Mouse (Mus musculus): ENCODE data around the gene Clec10a. TPM values are rescaled to one million over a fixed set of nuclear protein-coding genes. Genes with fewer than 3 reads are reported as not detected.

The Clec10a gene
- polyA plus RNA-seq, 1 experiment from 2014 or later = 0.78 TPM

DNA sequence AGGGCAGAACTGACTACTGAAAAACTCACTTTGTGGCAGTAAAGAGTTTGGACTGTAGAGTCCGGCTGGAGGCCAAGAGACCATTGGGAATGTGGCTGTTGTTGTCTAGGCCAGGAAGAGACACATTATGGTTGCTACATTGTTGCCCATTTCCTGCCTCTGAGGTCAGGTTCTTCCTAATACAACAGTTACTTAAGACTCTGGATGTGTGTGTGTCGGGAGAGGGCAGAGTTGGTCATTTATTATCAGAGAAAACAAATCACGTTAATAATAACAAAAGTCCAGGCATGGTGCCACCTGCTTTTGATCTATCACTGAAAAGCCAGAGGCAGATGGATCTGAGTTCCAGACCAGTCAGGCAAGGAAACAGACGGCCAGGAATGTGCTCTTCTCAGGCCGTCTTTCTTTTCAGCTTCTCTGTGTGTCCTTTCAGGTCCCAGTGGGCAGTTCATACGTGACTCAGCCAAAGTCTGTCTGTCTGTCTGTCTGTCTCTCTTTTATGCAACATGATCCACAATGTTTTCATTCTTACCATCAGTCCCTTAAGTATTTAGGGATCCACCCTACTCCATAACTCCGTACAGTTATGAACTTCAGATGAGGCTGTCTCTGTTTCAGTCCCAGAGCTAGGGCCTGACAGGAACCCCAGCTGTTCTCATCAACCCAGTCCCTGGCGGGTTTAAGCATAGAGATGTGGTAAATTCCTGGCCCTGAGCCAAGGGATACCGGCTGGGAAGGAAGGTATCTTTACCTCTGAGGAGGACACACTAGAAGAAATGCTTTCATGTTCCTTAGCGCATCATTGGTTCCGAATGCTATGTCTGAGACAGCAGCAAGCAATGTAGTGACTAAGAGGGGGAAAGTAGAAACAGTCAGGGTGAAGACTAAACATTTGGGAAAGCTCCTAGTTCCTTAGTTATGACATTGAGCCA, 37.6 kb downstream of the Clec10a start:
- Histone ChIP-seq H3K4me1 (replicated peaks; ENCODE audit: control insufficient read depth, insufficient read depth, low read length) (no peaks in the 10 kb centered on the region), H3K4me3 (replicated peaks; ENCODE audit: low read length) (no peak overlapping the region), H3K9ac (no peak overlapping the region), H3K4me2 (replicated peaks) (no peak overlapping the region), H3K27ac (no peak overlapping the region), H3K9me3 (ENCODE audit: control insufficient read depth, low read length) (no peaks in the 10 kb centered on the region), H3K27me3 (ENCODE audit: control insufficient read depth, insufficient read depth, low read length) (no peaks in the 10 kb centered on the region), H3K36me3 (replicated peaks; ENCODE audit: control insufficient read depth, insufficient read depth) (no peaks in the 10 kb centered on the region)
- no peak for DNase-seq (ENCODE audit: low spot score)
- 60% methylated on average over 11 of the region's 11 CpGs for WGBS
- no peak for ATAC-seq (ENCODE audit: low FRiP score)

GRCm38 (mm10) chr11:70198332-70198731, 42.3 kb downstream of the Clec10a start:
- Histone ChIP-seq H3K27ac (no peak overlapping the region), H3K9ac (no peak overlapping the region), H3K9me3 (ENCODE audit: control insufficient read depth, low read length) (no peaks in the 10 kb centered on the region), H3K4me1 (replicated peaks; ENCODE audit: control insufficient read depth, insufficient read depth, low read length) (no peaks in the 10 kb centered on the region), H3K4me2 (replicated peaks) (no peak overlapping the region), H3K4me3 (replicated peaks; ENCODE audit: low read length) (no peak overlapping the region), H3K27me3 (ENCODE audit: control insufficient read depth, insufficient read depth, low read length) (no peaks in the 10 kb centered on the region), H3K36me3 (replicated peaks; ENCODE audit: control insufficient read depth, insufficient read depth) (no peaks in the 10 kb centered on the region)
- 83% methylated on average over 3 of the region's 3 CpGs for WGBS
- no peak for ATAC-seq (ENCODE audit: low FRiP score)
- DNase-seq (ENCODE audit: low spot score) = no peak

- 82% methylated on average over 8 of the region's 8 CpGs for WGBS
- Histone ChIP-seq H3K27me3 (ENCODE audit: control insufficient read depth, insufficient read depth, low read length) (no peaks in the 10 kb centered on the region), H3K4me2 (replicated peaks) (no peak overlapping the region), H3K4me3 (replicated peaks; ENCODE audit: low read length) (no peak overlapping the region), H3K27ac (no peak overlapping the region), H3K4me1 (replicated peaks; ENCODE audit: control insufficient read depth, insufficient read depth, low read length) (no peaks in the 10 kb centered on the region), H3K9me3 (ENCODE audit: control insufficient read depth, low read length) (no peaks in the 10 kb centered on the region), H3K36me3 (replicated peaks; ENCODE audit: control insufficient read depth, insufficient read depth) (no peaks in the 10 kb centered on the region), H3K9ac (no peak overlapping the region)
- DNase-seq (ENCODE audit: low spot score) = no peak
- ATAC-seq (ENCODE audit: low FRiP score) = no peak
These were observed 43.1 kb downstream of the Clec10a start for GRCm38 (mm10) chr11:70199107-70199506.

DNA sequence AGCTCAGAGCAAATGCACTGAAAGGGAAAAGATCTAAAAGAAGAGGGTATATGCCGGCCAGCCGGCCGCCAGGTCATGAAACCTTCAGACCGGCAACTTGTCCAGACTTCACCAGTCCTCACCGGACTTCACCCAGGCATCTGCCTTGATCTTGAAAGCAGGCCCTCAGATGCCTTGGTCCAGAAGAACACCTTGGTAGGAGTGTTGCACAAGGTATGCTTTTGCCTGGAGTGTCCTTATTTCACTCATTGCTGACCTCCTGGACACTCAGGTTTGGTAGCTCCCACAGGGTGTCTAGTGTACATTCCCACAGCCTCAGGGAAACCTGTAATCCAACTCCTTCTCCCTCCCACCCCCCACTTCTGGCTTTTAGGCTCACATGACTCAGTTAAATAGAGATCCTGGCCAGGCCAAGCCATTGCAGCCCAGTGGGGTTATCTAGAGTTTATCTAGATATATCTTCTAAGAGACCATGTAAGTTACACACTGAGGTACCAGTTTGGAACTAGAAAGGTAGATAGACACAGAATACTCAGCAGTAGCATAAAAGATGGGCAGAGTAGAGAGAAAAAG, 44.1 kb downstream of the Clec10a start:
- ATAC-seq (ENCODE audit: low FRiP score) = no peak
- H3K27ac ChIP-seq = no peak overlapping the region

GRCm38 (mm10) chr11:70201691-70202090, 45.7 kb downstream of the Clec10a start:
- no peak overlapping the region for H3K4me3 ChIP-seq (replicated peaks; ENCODE audit: low read length)
- no peak overlapping the region for H3K9ac ChIP-seq
- ATAC-seq (ENCODE audit: low FRiP score) (no peak), DNase-seq (ENCODE audit: low spot score) (peak; percentile 88)
- no peaks in the 10 kb centered on the region for H3K9me3 ChIP-seq (ENCODE audit: control insufficient read depth, low read length)
- 35% methylated on average over 5 of the region's 5 CpGs for WGBS
- H3K36me3 ChIP-seq (replicated peaks; ENCODE audit: control insufficient read depth, insufficient read depth) = no peaks in the 10 kb centered on the region
- H3K27ac ChIP-seq = no peak overlapping the region
- no peak overlapping the region for H3K4me2 ChIP-seq (replicated peaks)
- no peaks in the 10 kb centered on the region for H3K27me3 ChIP-seq (ENCODE audit: control insufficient read depth, insufficient read depth, low read length)
- no peaks in the 10 kb centered on the region for H3K4me1 ChIP-seq (replicated peaks; ENCODE audit: control insufficient read depth, insufficient read depth, low read length)

More for the DNA sequence above, 44.1 kb downstream of the Clec10a start:
- no peak for DNase-seq (ENCODE audit: low spot score)
- WGBS = 79% methylated on average over 5 of the region's 5 CpGs
- no peaks in the 10 kb centered on the region for H3K9me3 ChIP-seq (ENCODE audit: control insufficient read depth, low read length)
- H3K4me3 ChIP-seq (replicated peaks; ENCODE audit: low read length) = no peak overlapping the region
- H3K36me3 ChIP-seq (replicated peaks; ENCODE audit: control insufficient read depth, insufficient read depth) = no peaks in the 10 kb centered on the region
- H3K27me3 ChIP-seq (ENCODE audit: control insufficient read depth, insufficient read depth, low read length) = no peaks in the 10 kb centered on the region
- no peak overlapping the region for H3K4me2 ChIP-seq (replicated peaks)
- no peak overlapping the region for H3K9ac ChIP-seq
- no peaks in the 10 kb centered on the region for H3K4me1 ChIP-seq (replicated peaks; ENCODE audit: control insufficient read depth, insufficient read depth, low read length)

DNA sequence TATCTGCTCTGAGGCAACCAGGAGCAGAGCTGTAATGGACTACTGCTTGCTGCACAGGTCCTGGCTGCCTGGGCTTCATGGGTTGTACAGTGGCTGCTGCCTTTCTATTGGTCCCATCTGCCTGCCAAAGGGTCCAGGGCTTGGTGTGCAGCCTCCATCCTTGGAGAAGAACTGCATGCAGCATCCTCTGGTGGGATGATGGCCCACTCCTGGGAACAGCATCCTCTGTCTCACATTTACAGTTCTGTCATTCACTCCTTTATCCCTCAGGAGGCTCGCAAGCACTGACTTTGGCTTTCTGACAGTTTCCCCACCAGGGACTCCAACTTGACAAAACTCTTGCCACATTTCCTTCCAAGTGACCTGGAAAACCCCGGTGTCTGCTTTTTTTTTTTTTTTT, 50.8 kb downstream of the Clec10a start:
- WGBS = 81% methylated on average over 2 of the region's 2 CpGs
- Histone ChIP-seq H3K9me3 (ENCODE audit: control insufficient read depth, low read length) (no peaks in the 10 kb centered on the region), H3K4me2 (replicated peaks) (no peak overlapping the region), H3K9ac (no peak overlapping the region), H3K4me3 (replicated peaks; ENCODE audit: low read length) (no peak overlapping the region), H3K27me3 (ENCODE audit: control insufficient read depth, insufficient read depth, low read length) (no peaks in the 10 kb centered on the region; the same call in 1 of the 2 replicates), H3K36me3 (replicated peaks; ENCODE audit: control insufficient read depth, insufficient read depth) (no peaks in the 10 kb centered on the region), H3K4me1 (replicated peaks; ENCODE audit: control insufficient read depth, insufficient read depth, low read length) (no peaks in the 10 kb centered on the region), H3K27ac (no peak overlapping the region)
- DNase-seq (ENCODE audit: low spot score) (no peak), ATAC-seq (ENCODE audit: low FRiP score) (no peak)

DNA sequence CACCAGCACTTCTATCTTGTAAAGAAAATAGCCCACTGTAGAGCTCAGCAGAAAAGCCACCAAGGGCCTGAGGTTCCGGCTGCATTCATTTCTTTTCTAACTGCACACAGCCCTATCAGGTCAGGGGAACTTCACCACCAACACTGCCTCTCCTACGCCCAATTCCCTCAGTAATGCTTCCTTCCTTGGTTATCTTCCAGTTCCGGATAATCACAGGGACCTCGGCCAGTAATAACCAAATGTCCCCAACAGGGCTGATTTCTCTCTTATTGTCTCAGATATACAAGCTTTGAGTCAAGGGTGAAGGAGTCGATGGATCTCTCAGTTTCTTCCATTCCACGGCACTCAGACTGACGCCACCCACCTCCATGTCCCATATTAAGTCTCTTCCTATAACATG, 51.3 kb downstream of the Clec10a start:
- WGBS = 92% methylated on average over 7 of the region's 7 CpGs
- DNase-seq (ENCODE audit: low spot score) (no peak), ATAC-seq (ENCODE audit: low FRiP score) (no peak)
- Histone ChIP-seq H3K27me3 (ENCODE audit: control insufficient read depth, insufficient read depth, low read length) (peaks cover 5% of the 10 kb centered on the region; the same call in 1 of the 2 replicates), H3K9ac (no peak overlapping the region), H3K9me3 (ENCODE audit: control insufficient read depth, low read length) (no peaks in the 10 kb centered on the region), H3K36me3 (replicated peaks; ENCODE audit: control insufficient read depth, insufficient read depth) (no peaks in the 10 kb centered on the region), H3K4me3 (replicated peaks; ENCODE audit: low read length) (no peak overlapping the region), H3K4me2 (replicated peaks) (no peak overlapping the region), H3K27ac (no peak overlapping the region), H3K4me1 (replicated peaks; ENCODE audit: control insufficient read depth, insufficient read depth, low read length) (no peaks in the 10 kb centered on the region)

GRCm38 (mm10) chr11:70208778-70209388, 52.9 kb downstream of the Clec10a start:
- H3K4me2 ChIP-seq (replicated peaks) = no peak overlapping the region
- H3K9me3 ChIP-seq (ENCODE audit: control insufficient read depth, low read length) = no peaks in the 10 kb centered on the region
- DNase-seq (ENCODE audit: low spot score) (no peak), ATAC-seq (ENCODE audit: low FRiP score) (no peak)
- no peak overlapping the region for H3K9ac ChIP-seq
- peaks cover 4% of the 10 kb centered on the region for H3K4me1 ChIP-seq (replicated peaks; ENCODE audit: control insufficient read depth, insufficient read depth, low read length)
- no peak overlapping the region for H3K4me3 ChIP-seq (replicated peaks; ENCODE audit: low read length)
- no peak overlapping the region for H3K27ac ChIP-seq
- peaks cover 15% of the 10 kb centered on the region; the same call in 1 of the 2 replicates for H3K27me3 ChIP-seq (ENCODE audit: control insufficient read depth, insufficient read depth, low read length)
- no peaks in the 10 kb centered on the region for H3K36me3 ChIP-seq (replicated peaks; ENCODE audit: control insufficient read depth, insufficient read depth)
- 79% methylated on average over 5 of the region's 5 CpGs for WGBS

GRCm38 (mm10) chr11:70210681-70211080, 54.7 kb downstream of the Clec10a start:
- WGBS = 95% methylated on average over 2 of the region's 2 CpGs
- H3K27ac ChIP-seq = no peak overlapping the region
- ATAC-seq (ENCODE audit: low FRiP score) = no peak

More at GRCm38 (mm10) chr11:70210681-70211080, 54.7 kb downstream of the Clec10a start:
- peaks cover 33% of the 10 kb centered on the region for H3K27me3 ChIP-seq (ENCODE audit: control insufficient read depth, insufficient read depth, low read length)
- no peak overlapping the region for H3K9ac ChIP-seq
- no peaks in the 10 kb centered on the region for H3K9me3 ChIP-seq (ENCODE audit: control insufficient read depth, low read length)
- H3K36me3 ChIP-seq (replicated peaks; ENCODE audit: control insufficient read depth, insufficient read depth) = no peaks in the 10 kb centered on the region
- no peak for DNase-seq (ENCODE audit: low spot score)
- H3K4me1 ChIP-seq (replicated peaks; ENCODE audit: control insufficient read depth, insufficient read depth, low read length) = peaks cover 16% of the 10 kb centered on the region
- H3K4me2 ChIP-seq (replicated peaks) = no peak overlapping the region
- H3K4me3 ChIP-seq (replicated peaks; ENCODE audit: low read length) = no peak overlapping the region

Data from hindbrain, embryonic 14.5 days (tissue).